Mouse (Mus musculus) spleen, adult 2 months (tissue): Measurements from ENCODE around the gene Ubash3b.

Experiments
- CTCF ChIP-seq: fragments of 200-500 bp; IDR thresholded peaks from 2 replicates; pipeline ENCODE4 v1.5.1; 2011; ENCODE audit warnings: mild to moderate bottlenecking, inconsistent platforms; ENCODE audit not compliant: insufficient read depth, insufficient read length, insufficient replicate concordance; ENCODE audit errors: extremely low read depth
- POLR2A ChIP-seq: fragments of 200-500 bp; IDR thresholded peaks from 2 replicates; pipeline ENCODE4 v1.6.1; 2011; ENCODE audit warnings: low read depth, low read length, inconsistent platforms

DNA sequence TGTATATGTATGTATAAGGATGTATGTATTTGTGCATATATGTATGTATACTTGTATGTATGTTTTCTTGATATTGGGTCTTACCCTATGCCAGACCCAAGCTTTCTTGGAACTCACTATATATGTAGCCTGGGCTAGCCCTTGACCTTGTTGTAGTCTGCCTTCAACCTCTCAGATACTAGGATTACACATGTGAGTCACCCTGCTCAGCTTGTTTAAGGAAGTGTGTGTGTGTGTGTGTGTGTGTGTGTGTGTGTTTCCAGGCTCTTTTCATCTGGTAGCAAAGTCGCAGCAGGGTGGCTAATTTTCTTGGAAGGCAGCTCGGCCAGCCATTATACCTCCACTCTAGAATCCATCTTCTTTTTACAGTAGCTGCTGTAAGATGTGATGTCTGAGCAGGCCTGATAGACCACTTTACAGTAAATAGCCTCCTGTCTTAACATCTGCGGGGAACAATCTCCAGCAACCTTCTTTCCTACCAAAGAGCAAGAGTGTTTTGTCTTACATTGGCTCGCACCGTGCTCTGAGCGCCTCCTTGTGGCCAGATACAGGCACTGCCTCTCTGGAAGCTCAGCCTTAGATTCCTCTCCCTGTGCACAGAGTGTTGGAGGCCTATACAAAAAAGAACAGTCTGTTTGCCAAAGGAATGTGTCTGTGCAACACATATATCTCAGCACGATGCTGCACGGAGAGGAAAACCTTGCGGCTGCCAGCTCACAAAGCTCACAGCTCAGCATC lies 29.4 kb upstream of the Ubash3b start:
- no peak for TF ChIP-seq POLR2A
- TF ChIP-seq CTCF, result peak; percentile 97; the same call in 1 of the 2 replicates
